Mouse (Mus musculus): ENCODE results near the gene Reep3. TPM values are rescaled to one million over a fixed set of nuclear protein-coding genes. Genes with fewer than 3 reads are reported as not detected.

Reep3 gene
- polyA plus RNA-seq, 1 experiment from 2014 or later, result 44.0 TPM

- no peak for ATAC-seq (ENCODE audit: insufficient read depth, low FRiP score)
- 43% methylated on average over 5 of the region's 5 CpGs for WGBS
Observed at GRCm38 (mm10) chr10:67044346-67044745, 52.4 kb downstream of the Reep3 start.

GRCm38 (mm10) chr10:67043236-67043635, 53.5 kb downstream of the Reep3 start:
- WGBS, result 86% methylated on average over 7 of the region's 7 CpGs
- no peak for ATAC-seq (ENCODE audit: insufficient read depth, low FRiP score)
- Histone ChIP-seq H3K4me1 (ENCODE audit: control insufficient read depth, insufficient read depth, low read length) (peaks cover 17% of the 10 kb centered on the region), H3K4me3 (replicated peaks; ENCODE audit: low read length) (no peak overlapping the region), H3K36me3 (ENCODE audit: control insufficient read depth, insufficient read depth, low read length) (no peaks in the 10 kb centered on the region), H3K27ac (ENCODE audit: low read length) (peak overlapping the region; percentile 30; the same call in 1 of the 2 replicates), H3K27me3 (ENCODE audit: control insufficient read depth, insufficient read depth, low read length) (no peaks in the 10 kb centered on the region), H3K9me3 (replicated peaks; ENCODE audit: control insufficient read depth, low read length) (no peaks in the 10 kb centered on the region), H3K9ac (ENCODE audit: low read length) (no peak overlapping the region), H3K4me2 (ENCODE audit: low read depth, low read length) (no peak overlapping the region)

More at GRCm38 (mm10) chr10:67044346-67044745, 52.4 kb downstream of the Reep3 start:
- Histone ChIP-seq H3K36me3 (ENCODE audit: control insufficient read depth, insufficient read depth, low read length) (no peaks in the 10 kb centered on the region), H3K4me2 (ENCODE audit: low read depth, low read length) (no peak overlapping the region), H3K4me1 (ENCODE audit: control insufficient read depth, insufficient read depth, low read length) (peaks cover 25% of the 10 kb centered on the region), H3K27ac (ENCODE audit: low read length) (no peak overlapping the region), H3K4me3 (replicated peaks; ENCODE audit: low read length) (no peak overlapping the region), H3K9ac (ENCODE audit: low read length) (no peak overlapping the region), H3K27me3 (ENCODE audit: control insufficient read depth, insufficient read depth, low read length) (no peaks in the 10 kb centered on the region), H3K9me3 (replicated peaks; ENCODE audit: control insufficient read depth, low read length) (no peaks in the 10 kb centered on the region)

- Histone ChIP-seq H3K9ac (ENCODE audit: low read length) (no peak overlapping the region), H3K9me3 (replicated peaks; ENCODE audit: control insufficient read depth, low read length) (no peaks in the 10 kb centered on the region), H3K27ac (ENCODE audit: low read length) (no peak overlapping the region), H3K27me3 (ENCODE audit: control insufficient read depth, insufficient read depth, low read length) (no peaks in the 10 kb centered on the region), H3K4me1 (ENCODE audit: control insufficient read depth, insufficient read depth, low read length) (peaks cover 7% of the 10 kb centered on the region; the same call in 1 of the 2 replicates), H3K4me3 (replicated peaks; ENCODE audit: low read length) (no peak overlapping the region), H3K4me2 (ENCODE audit: low read depth, low read length) (no peak overlapping the region), H3K36me3 (ENCODE audit: control insufficient read depth, insufficient read depth, low read length) (no peaks in the 10 kb centered on the region)
- WGBS, result 89% methylated on average over 3 of the region's 3 CpGs
- no peak for ATAC-seq (ENCODE audit: insufficient read depth, low FRiP score)
Observed at GRCm38 (mm10) chr10:67040410-67040809, 56.3 kb downstream of the Reep3 start.

GRCm38 (mm10) chr10:67039001-67039400, 57.7 kb downstream of the Reep3 start:
- Histone ChIP-seq H3K36me3 (ENCODE audit: control insufficient read depth, insufficient read depth, low read length) (no peaks in the 10 kb centered on the region), H3K27me3 (ENCODE audit: control insufficient read depth, insufficient read depth, low read length) (no peaks in the 10 kb centered on the region), H3K9ac (ENCODE audit: low read length) (no peak overlapping the region), H3K27ac (ENCODE audit: low read length) (no peak overlapping the region; the same call in 1 of the 2 replicates), H3K4me1 (ENCODE audit: control insufficient read depth, insufficient read depth, low read length) (0 out of 2 replicates have a peak, but pooled peaks cover 3% of the 10 kb centered on the region), H3K4me2 (ENCODE audit: low read depth, low read length) (no peak overlapping the region), H3K4me3 (replicated peaks; ENCODE audit: low read length) (no peak overlapping the region), H3K9me3 (replicated peaks; ENCODE audit: control insufficient read depth, low read length) (no peaks in the 10 kb centered on the region)
- ATAC-seq (ENCODE audit: insufficient read depth, low FRiP score), result no peak
- WGBS, result 69% methylated on average over 17 of the region's 17 CpGs

- no peak for ATAC-seq (ENCODE audit: insufficient read depth, low FRiP score)
- WGBS, result 87% methylated on average over 10 of the region's 10 CpGs
- Histone ChIP-seq H3K9ac (ENCODE audit: low read length) (no peak overlapping the region), H3K36me3 (ENCODE audit: control insufficient read depth, insufficient read depth, low read length) (no peaks in the 10 kb centered on the region), H3K9me3 (replicated peaks; ENCODE audit: control insufficient read depth, low read length) (no peaks in the 10 kb centered on the region), H3K27ac (ENCODE audit: low read length) (no peak overlapping the region), H3K4me2 (ENCODE audit: low read depth, low read length) (no peak overlapping the region), H3K4me3 (replicated peaks; ENCODE audit: low read length) (no peak overlapping the region), H3K4me1 (ENCODE audit: control insufficient read depth, insufficient read depth, low read length) (no peaks in the 10 kb centered on the region), H3K27me3 (ENCODE audit: control insufficient read depth, insufficient read depth, low read length) (no peaks in the 10 kb centered on the region)
Observed at GRCm38 (mm10) chr10:67036542-67036941, 60.2 kb downstream of the Reep3 start.

- no peaks in the 10 kb centered on the region for H3K36me3 ChIP-seq (ENCODE audit: control insufficient read depth, insufficient read depth, low read length)
- H3K9me3 ChIP-seq (replicated peaks; ENCODE audit: control insufficient read depth, low read length), result no peaks in the 10 kb centered on the region
- no peaks in the 10 kb centered on the region for H3K4me1 ChIP-seq (ENCODE audit: control insufficient read depth, insufficient read depth, low read length)
- H3K27ac ChIP-seq (ENCODE audit: low read length), result no peak overlapping the region
- no peak for ATAC-seq (ENCODE audit: insufficient read depth, low FRiP score)
- WGBS, result 88% methylated on average over 5 of the region's 5 CpGs
- H3K4me2 ChIP-seq (ENCODE audit: low read depth, low read length), result no peak overlapping the region
- no peak overlapping the region for H3K4me3 ChIP-seq (replicated peaks; ENCODE audit: low read length)
- H3K9ac ChIP-seq (ENCODE audit: low read length), result no peak overlapping the region
- H3K27me3 ChIP-seq (ENCODE audit: control insufficient read depth, insufficient read depth, low read length), result no peaks in the 10 kb centered on the region
Observed at GRCm38 (mm10) chr10:67036141-67036540, 60.6 kb downstream of the Reep3 start.

- H3K4me2 ChIP-seq (ENCODE audit: low read depth, low read length), result no peak overlapping the region
- no peaks in the 10 kb centered on the region for H3K27me3 ChIP-seq (ENCODE audit: control insufficient read depth, insufficient read depth, low read length)
- ATAC-seq (ENCODE audit: insufficient read depth, low FRiP score), result no peak
- H3K27ac ChIP-seq (ENCODE audit: low read length), result no peak overlapping the region
- WGBS, result 54% methylated on average over 7 of the region's 7 CpGs
- H3K9me3 ChIP-seq (replicated peaks; ENCODE audit: control insufficient read depth, low read length), result no peaks in the 10 kb centered on the region
- no peak overlapping the region for H3K4me3 ChIP-seq (replicated peaks; ENCODE audit: low read length)
- no peaks in the 10 kb centered on the region for H3K36me3 ChIP-seq (ENCODE audit: control insufficient read depth, insufficient read depth, low read length)
- H3K4me1 ChIP-seq (ENCODE audit: control insufficient read depth, insufficient read depth, low read length), result peaks cover 8% of the 10 kb centered on the region
- no peak overlapping the region for H3K9ac ChIP-seq (ENCODE audit: low read length)
Observed at GRCm38 (mm10) chr10:67031186-67031585, 65.6 kb downstream of the Reep3 start.

GRCm38 (mm10) chr10:67029297-67029696, 67.4 kb downstream of the Reep3 start:
- H3K36me3 ChIP-seq (ENCODE audit: control insufficient read depth, insufficient read depth, low read length), result no peaks in the 10 kb centered on the region
- H3K4me2 ChIP-seq (ENCODE audit: low read depth, low read length), result no peak overlapping the region
- H3K27ac ChIP-seq (ENCODE audit: low read length), result no peak overlapping the region
- no peak overlapping the region for H3K4me3 ChIP-seq (replicated peaks; ENCODE audit: low read length)
- H3K9me3 ChIP-seq (replicated peaks; ENCODE audit: control insufficient read depth, low read length), result no peaks in the 10 kb centered on the region
- WGBS, result 81% methylated on average over 12 of the region's 12 CpGs
- ATAC-seq (ENCODE audit: insufficient read depth, low FRiP score), result no peak
- no peaks in the 10 kb centered on the region for H3K27me3 ChIP-seq (ENCODE audit: control insufficient read depth, insufficient read depth, low read length)
- H3K4me1 ChIP-seq (ENCODE audit: control insufficient read depth, insufficient read depth, low read length), result peaks cover 16% of the 10 kb centered on the region
- no peak overlapping the region for H3K9ac ChIP-seq (ENCODE audit: low read length)

- H3K9ac ChIP-seq (ENCODE audit: low read length), result no peak overlapping the region
- 82% methylated on average over 8 of the region's 8 CpGs for WGBS
Observed at GRCm38 (mm10) chr10:67026375-67026774, 70.4 kb downstream of the Reep3 start.

More at GRCm38 (mm10) chr10:67026375-67026774, 70.4 kb downstream of the Reep3 start:
- Histone ChIP-seq H3K9me3 (replicated peaks; ENCODE audit: control insufficient read depth, low read length) (no peaks in the 10 kb centered on the region), H3K4me1 (ENCODE audit: control insufficient read depth, insufficient read depth, low read length) (peaks cover 16% of the 10 kb centered on the region), H3K27me3 (ENCODE audit: control insufficient read depth, insufficient read depth, low read length) (no peaks in the 10 kb centered on the region), H3K36me3 (ENCODE audit: control insufficient read depth, insufficient read depth, low read length) (0 out of 2 replicates have a peak, but pooled peaks cover 8% of the 10 kb centered on the region), H3K4me2 (ENCODE audit: low read depth, low read length) (no peak overlapping the region), H3K4me3 (replicated peaks; ENCODE audit: low read length) (no peak overlapping the region), H3K27ac (ENCODE audit: low read length) (peak overlapping the region; percentile 88)
- ATAC-seq (ENCODE audit: insufficient read depth, low FRiP score), result no peak
